Comparison of ENCODE assay signal across 21 mouse cellular contexts in the genomic region with DNA sequence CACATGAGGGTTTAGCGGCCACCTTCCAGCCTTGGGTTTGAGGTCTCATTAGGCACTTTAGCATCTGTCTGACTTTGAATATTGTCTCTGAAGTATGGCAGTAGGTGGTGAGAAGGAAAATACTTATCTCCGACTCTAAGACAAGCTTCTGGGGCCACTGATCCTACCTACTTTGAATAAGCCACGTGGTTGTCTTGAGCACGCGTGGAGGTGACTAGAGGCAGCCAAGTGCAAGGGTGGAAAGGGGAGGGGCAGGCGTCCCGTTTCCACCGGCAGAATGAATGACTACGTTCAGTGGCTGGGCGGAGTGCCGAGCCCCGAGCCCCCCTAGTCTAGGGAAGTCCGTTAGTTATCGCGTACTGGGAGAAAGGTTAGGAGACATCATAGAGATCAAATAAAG.
DNase-seq lines count a peak whose midpoint lies in the region; TF ChIP-seq lines count a peak whose summit lies in the region.
"Had no signal": no experiment of that assay in that cellular context is flagged by ENCODE, and none has a peak within 500 bp of the region (broad histone marks: within the 10 kb centered on the region; RNA-seq: fewer than 3 reads in every experiment).

No protein-coding gene starts in this region.

- H3K27ac ChIP-seq in testis, adult 2 months (ENCODE audit: control insufficient read depth, insufficient read depth, low read depth, low read length): no peak overlapping the region
- H3K27ac ChIP-seq: embryonic facial prominence, embryonic 13.5 days; embryonic facial prominence, embryonic 15.5 days had no signal

- intact Hi-C loops in heart, postnatal 25 days (cut with DNase I): no loop called here

- no peaks in the 10 kb centered on the region for H3K27me3 ChIP-seq in testis, adult 2 months (ENCODE audit: control insufficient read depth, insufficient read depth, low read length)
- no peaks in the 10 kb centered on the region for H3K27me3 ChIP-seq in E14TG2a.4 (ENCODE audit: insufficient read depth, low read length)
- H3K27me3 ChIP-seq: embryonic facial prominence, embryonic 13.5 days; embryonic facial prominence, embryonic 15.5 days; Patski had no signal

- no peak for DNase-seq in testis, postnatal 14 days (ENCODE audit: low spot score)
- peak; percentile 6 for DNase-seq in R1 (ENCODE audit: low read depth, low spot score)
- no peak for DNase-seq in heart, postnatal 25 days (ENCODE audit: low spot score)
- no peak for DNase-seq in kidney, postnatal 4 days
- DNase-seq: adrenal gland, adult 2 months; adrenal gland, postnatal 10 days; adrenal gland, postnatal 25 days; cerebellum, adult 11 months; cerebellum, adult 18-20 months; cerebellum, adult 8-10 months; cerebellum, adult 9-11 months; cerebellum, postnatal 14 days; cerebellum, postnatal 36 days; embryo, embryonic 11 days had no signal

- H3K4me1 ChIP-seq in testis, adult 2 months (ENCODE audit: control insufficient read depth, insufficient read depth, low read length): peaks cover 3% of the 10 kb centered on the region
- peaks cover 36% of the 10 kb centered on the region for H3K4me1 ChIP-seq in E14TG2a.4 (replicated peaks; ENCODE audit: low read depth, low read length)
- H3K4me1 ChIP-seq: embryonic facial prominence, embryonic 15.5 days had no signal

- H3K36me3 ChIP-seq in testis, adult 2 months (ENCODE audit: control insufficient read depth, insufficient read depth, low read length): no peaks in the 10 kb centered on the region; the same call in 1 of the 2 replicates
- H3K36me3 ChIP-seq in E14TG2a.4 (ENCODE audit: insufficient read depth, low read length): peaks cover 60% of the 10 kb centered on the region
- H3K36me3 ChIP-seq: G1E had no signal

- no peaks in the 10 kb centered on the region for H3K9me3 ChIP-seq in E14TG2a.4 (ENCODE audit: low read length)
- H3K9me3 ChIP-seq: embryonic facial prominence, embryonic 13.5 days; embryonic facial prominence, embryonic 15.5 days; G1E had no signal

- no peak for TF ChIP-seq CTCF in testis, adult 2 months (IDR thresholded peaks at IDR 0.05; ENCODE audit: control insufficient read depth, insufficient read depth, insufficient replicate concordance, low read depth, low read length)
- no peak for TF ChIP-seq CTCF in E14TG2a.4 (conservative IDR thresholded peaks at IDR 0.05; ENCODE audit: low read length)

- H3K4me3 ChIP-seq in testis, adult 2 months (ENCODE audit: control insufficient read depth, low read depth, low read length): peak overlapping the region; percentile 78
- H3K4me3 ChIP-seq in E14TG2a.4 (replicated peaks; ENCODE audit: low read length): peak overlapping the region; percentile 84
- H3K4me3 ChIP-seq: embryonic facial prominence, embryonic 13.5 days; embryonic facial prominence, embryonic 15.5 days; erythroblast, embryonic 14.5 days had no signal

- TF ChIP-seq POLR2A in testis, adult 2 months (IDR thresholded peaks at IDR 0.05; ENCODE audit: control insufficient read depth, low read depth, low read length): no peak
